Mouse (Mus musculus): ENCODE measurements around the gene Atic. TPM values are rescaled to one million over a fixed set of nuclear protein-coding genes. Genes with fewer than 3 reads are reported as not detected.

The Atic gene
- total and polyA plus RNA-seq, 2 experiments: 14.0 to 14.7 TPM

DNA sequence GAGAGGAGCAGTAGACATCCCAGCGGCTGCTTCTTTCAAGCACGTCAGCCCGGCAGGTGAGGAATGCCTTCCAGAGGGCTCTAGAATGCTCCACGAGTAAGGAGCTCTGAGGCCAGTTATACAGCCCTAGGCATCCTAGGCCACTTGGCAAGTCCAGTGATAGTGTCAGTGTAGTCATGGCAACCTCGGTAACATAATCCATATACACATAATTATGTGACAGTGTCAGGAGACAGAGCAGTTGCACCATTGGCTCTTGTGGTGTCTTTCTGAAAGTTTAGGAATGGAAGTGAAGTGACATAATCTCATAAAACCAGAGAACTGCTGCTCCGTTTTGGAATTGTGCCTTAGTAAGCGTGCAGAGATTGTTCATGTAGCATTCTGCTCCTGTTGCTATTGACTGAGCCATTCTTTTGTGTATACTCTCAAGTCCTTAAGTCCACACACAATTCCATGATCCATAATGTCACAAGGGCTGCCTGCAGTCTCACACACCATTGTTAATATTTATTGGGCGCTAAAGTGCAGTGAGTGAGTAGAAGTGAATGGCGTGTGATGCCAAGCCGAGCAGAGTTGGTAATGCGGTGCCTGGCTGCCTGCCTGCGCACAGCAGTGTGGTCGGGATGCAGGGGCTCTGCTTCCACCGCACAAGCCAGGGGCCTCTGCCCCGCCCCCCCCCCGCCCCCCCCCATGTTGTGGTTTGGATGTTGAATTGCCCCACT is 11.1 kb downstream of the Atic start:
- H3K27ac ChIP-seq (replicated peaks; ENCODE audit: insufficient read depth, low read depth, low read length): no peak overlapping the region
- no peaks in the 10 kb centered on the region for H3K4me1 ChIP-seq (ENCODE audit: control insufficient read depth, insufficient read depth, low read length)
- TF ChIP-seq CTCF (IDR thresholded peaks at IDR 0.05; ENCODE audit: low read depth, low read length) (no peak), POLR2A (IDR thresholded peaks at IDR 0.05; ENCODE audit: extremely low read depth, insufficient read depth, low read length) (no peak)
- peaks cover 55% of the 10 kb centered on the region for H3K36me3 ChIP-seq (ENCODE audit: control insufficient read depth, insufficient read depth, low read length)
- no peak for DNase-seq (ENCODE audit: extremely low read depth, low read depth, low spot score)
- 91% methylated on average over 16 of the region's 16 CpGs for WGBS
- H3K9ac ChIP-seq (ENCODE audit: low read depth, low read length): no peak overlapping the region
- H3K4me3 ChIP-seq (ENCODE audit: insufficient read depth, low read depth, low read length): no peak overlapping the region
- no peaks in the 10 kb centered on the region for H3K79me2 ChIP-seq (ENCODE audit: control insufficient read depth, insufficient read depth, low read length)
- no peaks in the 10 kb centered on the region for H3K27me3 ChIP-seq (ENCODE audit: control insufficient read depth, insufficient read depth, low read length)

DNA sequence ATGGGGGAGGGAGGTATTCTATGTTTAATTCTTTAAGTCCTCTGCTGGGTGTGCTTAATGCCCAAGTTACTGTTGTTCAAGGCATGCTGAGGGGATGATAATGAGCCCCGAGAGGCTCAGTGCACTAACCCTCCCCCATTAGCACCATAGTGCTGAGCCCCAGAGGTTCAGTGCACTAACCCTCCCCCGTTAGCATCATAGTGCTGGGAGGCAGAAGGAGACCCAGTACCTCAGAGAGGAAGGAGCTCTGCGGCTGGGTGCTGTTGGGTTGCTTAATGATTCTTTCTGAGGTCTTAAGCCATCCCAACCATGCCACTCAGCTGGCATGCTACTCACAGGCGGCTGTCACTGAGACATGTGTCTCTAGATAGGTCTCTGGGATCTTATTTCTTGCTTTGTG is 13.2 kb downstream of the Atic start:
- Histone ChIP-seq H3K36me3 (ENCODE audit: control insufficient read depth, insufficient read depth, low read length) (peaks cover 47% of the 10 kb centered on the region), H3K9ac (ENCODE audit: low read depth, low read length) (no peak overlapping the region), H3K27ac (replicated peaks; ENCODE audit: insufficient read depth, low read depth, low read length) (no peak overlapping the region), H3K4me1 (ENCODE audit: control insufficient read depth, insufficient read depth, low read length) (no peaks in the 10 kb centered on the region), H3K27me3 (ENCODE audit: control insufficient read depth, insufficient read depth, low read length) (no peaks in the 10 kb centered on the region), H3K4me3 (ENCODE audit: insufficient read depth, low read depth, low read length) (no peak overlapping the region), H3K79me2 (ENCODE audit: control insufficient read depth, insufficient read depth, low read length) (no peaks in the 10 kb centered on the region)
- 95% methylated on average over 4 of the region's 4 CpGs for WGBS
- no peak for TF ChIP-seq CTCF (IDR thresholded peaks at IDR 0.05; ENCODE audit: low read depth, low read length)
- TF ChIP-seq POLR2A (IDR thresholded peaks at IDR 0.05; ENCODE audit: extremely low read depth, insufficient read depth, low read length): no peak
- DNase-seq (ENCODE audit: extremely low read depth, low read depth, low spot score): no peak

DNA sequence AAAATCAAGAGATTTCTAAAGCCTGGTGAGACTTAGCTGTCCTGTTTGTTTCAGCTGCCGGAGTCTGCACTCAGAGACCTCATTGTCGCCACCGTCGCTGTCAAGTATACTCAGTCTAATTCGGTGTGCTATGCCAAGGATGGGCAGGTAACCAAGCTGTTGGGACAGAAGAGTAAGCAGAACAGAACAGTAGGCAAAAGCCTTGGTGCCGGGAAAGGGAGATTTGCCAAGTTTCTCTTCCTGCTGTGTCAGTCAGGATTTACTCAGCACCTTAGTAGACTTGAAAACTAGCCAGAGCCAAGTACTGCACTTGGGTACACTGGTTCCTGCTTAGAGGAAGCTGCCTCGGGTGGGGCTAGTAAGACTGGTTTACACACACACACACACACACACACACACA is 19.0 kb downstream of the Atic start:
- no peaks in the 10 kb centered on the region for H3K27me3 ChIP-seq (ENCODE audit: control insufficient read depth, insufficient read depth, low read length)
- no peak overlapping the region for H3K9ac ChIP-seq (ENCODE audit: low read depth, low read length)
- no peak overlapping the region for H3K4me3 ChIP-seq (ENCODE audit: insufficient read depth, low read depth, low read length)
- H3K4me1 ChIP-seq (ENCODE audit: control insufficient read depth, insufficient read depth, low read length): 0 out of 2 replicates have a peak, but pooled peaks cover 2% of the 10 kb centered on the region
- DNase-seq (ENCODE audit: extremely low read depth, low read depth, low spot score): peak; percentile 97
- H3K79me2 ChIP-seq (ENCODE audit: control insufficient read depth, insufficient read depth, low read length): no peaks in the 10 kb centered on the region
- no peak for TF ChIP-seq POLR2A (IDR thresholded peaks at IDR 0.05; ENCODE audit: extremely low read depth, insufficient read depth, low read length)
- no peak for TF ChIP-seq CTCF (IDR thresholded peaks at IDR 0.05; ENCODE audit: low read depth, low read length)
- H3K27ac ChIP-seq (replicated peaks; ENCODE audit: insufficient read depth, low read depth, low read length): no peak overlapping the region
- peaks cover 30% of the 10 kb centered on the region; the same call in 1 of the 2 replicates for H3K36me3 ChIP-seq (ENCODE audit: control insufficient read depth, insufficient read depth, low read length)
- 21% methylated on average over 7 of the region's 7 CpGs for WGBS

DNA sequence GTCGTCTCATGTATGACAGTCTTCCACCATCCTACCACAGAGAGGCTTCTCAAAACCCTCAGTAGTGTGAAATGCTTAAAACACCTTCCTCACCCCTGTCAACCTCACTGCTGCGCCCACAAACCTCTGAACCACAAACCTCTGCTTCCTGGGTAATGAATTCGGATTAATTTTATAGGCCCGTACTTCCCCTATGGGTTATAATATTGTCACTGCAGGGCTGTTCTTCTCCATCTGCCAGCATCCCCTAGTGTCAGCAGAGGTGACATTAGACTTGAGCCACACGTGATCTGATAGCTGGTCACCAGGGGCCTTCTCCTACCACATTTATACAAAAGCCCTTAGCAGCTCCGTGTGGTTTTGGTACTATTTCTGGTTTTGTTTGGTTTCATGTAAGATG is 19.9 kb downstream of the Atic start:
- H3K4me3 ChIP-seq (ENCODE audit: insufficient read depth, low read depth, low read length): no peak overlapping the region
- TF ChIP-seq POLR2A (IDR thresholded peaks at IDR 0.05; ENCODE audit: extremely low read depth, insufficient read depth, low read length): no peak
- no peaks in the 10 kb centered on the region for H3K27me3 ChIP-seq (ENCODE audit: control insufficient read depth, insufficient read depth, low read length)
- H3K4me1 ChIP-seq (ENCODE audit: control insufficient read depth, insufficient read depth, low read length): 0 out of 2 replicates have a peak, but pooled peaks cover 2% of the 10 kb centered on the region
- H3K36me3 ChIP-seq (ENCODE audit: control insufficient read depth, insufficient read depth, low read length): peaks cover 22% of the 10 kb centered on the region; the same call in 1 of the 2 replicates
- no peak overlapping the region for H3K27ac ChIP-seq (replicated peaks; ENCODE audit: insufficient read depth, low read depth, low read length)
- 93% methylated on average over 6 of the region's 6 CpGs for WGBS
- H3K79me2 ChIP-seq (ENCODE audit: control insufficient read depth, insufficient read depth, low read length): no peaks in the 10 kb centered on the region
- no peak overlapping the region for H3K9ac ChIP-seq (ENCODE audit: low read depth, low read length)
- no peak for DNase-seq (ENCODE audit: extremely low read depth, low read depth, low spot score)

DNA sequence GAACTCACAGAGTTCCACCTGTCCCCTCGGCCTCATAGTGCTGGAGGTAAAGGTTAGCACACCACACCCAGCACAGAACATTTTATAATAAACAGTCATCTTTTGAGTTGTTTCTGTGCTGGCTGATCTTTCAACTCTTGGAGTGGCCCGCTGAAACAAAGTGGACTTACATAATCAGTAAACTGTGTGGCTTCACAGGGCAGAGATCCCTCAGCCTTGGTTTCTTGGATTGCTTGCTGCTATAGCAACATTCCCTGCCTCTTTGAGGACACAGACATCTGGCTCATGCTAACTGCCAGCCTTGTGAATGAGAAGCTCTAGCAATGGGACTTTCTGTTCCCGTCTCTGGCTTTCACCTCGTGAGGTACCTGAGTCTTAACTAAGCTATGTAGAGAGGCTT is 22.6 kb downstream of the Atic start:
- peak; percentile 93 for DNase-seq (ENCODE audit: extremely low read depth, low read depth, low spot score)
- no peaks in the 10 kb centered on the region for H3K27me3 ChIP-seq (ENCODE audit: control insufficient read depth, insufficient read depth, low read length)
- 0 out of 2 replicates have a peak, but pooled peaks cover 2% of the 10 kb centered on the region for H3K4me1 ChIP-seq (ENCODE audit: control insufficient read depth, insufficient read depth, low read length)
- H3K27ac ChIP-seq (replicated peaks; ENCODE audit: insufficient read depth, low read depth, low read length): peak overlapping the region; percentile 9
- H3K79me2 ChIP-seq (ENCODE audit: control insufficient read depth, insufficient read depth, low read length): no peaks in the 10 kb centered on the region
- H3K36me3 ChIP-seq (ENCODE audit: control insufficient read depth, insufficient read depth, low read length): peaks cover 13% of the 10 kb centered on the region; the same call in 1 of the 2 replicates
- H3K9ac ChIP-seq (ENCODE audit: low read depth, low read length): no peak overlapping the region
- H3K4me3 ChIP-seq (ENCODE audit: insufficient read depth, low read depth, low read length): no peak overlapping the region
- 24% methylated on average over 4 of the region's 4 CpGs for WGBS
- TF ChIP-seq POLR2A (IDR thresholded peaks at IDR 0.05; ENCODE audit: extremely low read depth, insufficient read depth, low read length) (no peak), CTCF (IDR thresholded peaks at IDR 0.05; ENCODE audit: low read depth, low read length) (no peak)

DNA sequence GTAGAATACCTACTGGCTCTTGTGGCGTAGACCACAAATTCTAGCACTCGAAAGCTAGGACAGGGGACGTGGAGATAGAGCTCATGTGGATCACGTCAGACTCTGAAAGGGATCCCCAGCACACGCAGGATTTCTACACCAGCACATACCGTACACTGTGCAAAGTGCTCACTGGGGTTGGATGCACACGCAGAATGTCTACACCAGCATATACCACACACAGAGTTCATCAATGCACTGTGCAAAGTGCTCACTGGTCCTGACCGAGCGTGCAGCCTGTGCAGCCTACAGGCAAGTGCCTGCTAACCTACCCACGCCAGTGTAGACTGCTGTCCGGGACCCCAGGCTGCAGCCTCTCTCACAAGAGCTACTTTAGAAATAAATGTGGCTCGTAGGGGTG is 23.5 kb downstream of the Atic start:
- DNase-seq (ENCODE audit: extremely low read depth, low read depth, low spot score): no peak
- no peak overlapping the region for H3K27ac ChIP-seq (replicated peaks; ENCODE audit: insufficient read depth, low read depth, low read length)
- no peaks in the 10 kb centered on the region for H3K79me2 ChIP-seq (ENCODE audit: control insufficient read depth, insufficient read depth, low read length)
- TF ChIP-seq POLR2A (IDR thresholded peaks at IDR 0.05; ENCODE audit: extremely low read depth, insufficient read depth, low read length) (no peak), CTCF (IDR thresholded peaks at IDR 0.05; ENCODE audit: low read depth, low read length) (no peak)
- 0 out of 2 replicates have a peak, but pooled peaks cover 2% of the 10 kb centered on the region for H3K4me1 ChIP-seq (ENCODE audit: control insufficient read depth, insufficient read depth, low read length)
- no peaks in the 10 kb centered on the region for H3K27me3 ChIP-seq (ENCODE audit: control insufficient read depth, insufficient read depth, low read length)
- no peak overlapping the region for H3K9ac ChIP-seq (ENCODE audit: low read depth, low read length)
- WGBS: 95% methylated on average over 12 of the region's 12 CpGs
- H3K36me3 ChIP-seq (ENCODE audit: control insufficient read depth, insufficient read depth, low read length): peaks cover 19% of the 10 kb centered on the region
- no peak overlapping the region for H3K4me3 ChIP-seq (ENCODE audit: insufficient read depth, low read depth, low read length)

Data from liver, adult 2 months (tissue).